Comparison of ENCODE assay signal across 18 mouse cellular contexts in genomic region chr17:27223821-27224220, GRCm38 (mm10). TPM values are rescaled to one million over a fixed set of nuclear protein-coding genes. Genes with fewer than 3 reads are reported as not detected.
"Had no signal": no experiment of that assay in that cellular context is flagged by ENCODE, and none has a peak within 500 bp of the region (broad histone marks: within the 10 kb centered on the region; RNA-seq: fewer than 3 reads in every experiment).

No protein-coding gene starts in this region.

- H3K27me3 ChIP-seq: neural tube, embryonic 12.5 days; neural tube, embryonic 13.5 days; neural tube, embryonic 15.5 days had no signal

- H3K36me3 ChIP-seq: neural tube, embryonic 12.5 days; neural tube, embryonic 13.5 days; neural tube, embryonic 15.5 days; stomach, embryonic 15.5 days had no signal

- H3K4me3 ChIP-seq: neural tube, embryonic 12.5 days; neural tube, embryonic 13.5 days; neural tube, embryonic 15.5 days; stomach, embryonic 15.5 days had no signal

- H3K9ac ChIP-seq: neural tube, embryonic 12.5 days; neural tube, embryonic 13.5 days; neural tube, embryonic 15.5 days; stomach, embryonic 15.5 days had no signal

- DNase-seq: right cerebral cortex, adult 18-20 months; right cerebral cortex, postnatal 14 days; right cerebral cortex, postnatal 25 days; right cerebral cortex, postnatal 4 days; spleen, adult 18-20 months; thymus, adult 18-20 months; thymus, adult 2 months; thymus, postnatal 14 days; thymus, postnatal 25 days; thymus, postnatal 36 days; thymus, postnatal 4 days had no signal

- H3K27ac ChIP-seq: neural tube, embryonic 12.5 days; neural tube, embryonic 13.5 days; neural tube, embryonic 15.5 days; stomach, embryonic 15.5 days; stomach, postnatal 0 days had no signal

RNA-seq across cellular contexts. Expression of gene Ip6k3, which starts 56.2 kb away (rescaled TPM):
- total RNA-seq: neutrophil, adult 5-6 weeks had no signal
- polyA plus RNA-seq: small intestine, adult 2 months had no signal
